In genomic region chr10:27233577-27233976, GRCm38 (mm10) we compare ENCODE assay signal across 31 mouse cellular contexts.
DNase-seq lines count a peak whose midpoint lies in the region; ATAC-seq lines count a peak whose summit lies in the region.
"Had no signal": no experiment of that assay in that cellular context is flagged by ENCODE, and none has a peak within 500 bp of the region (broad histone marks: within the 10 kb centered on the region; RNA-seq: fewer than 3 reads in every experiment).

No protein-coding gene starts in this region.

- peak; percentile 56 to 65 for DNase-seq in heart, adult 18-20 months
- no peak for DNase-seq in heart, postnatal 25 days (ENCODE audit: low spot score)
- DNase-seq in heart, adult 9 months (ENCODE audit: low spot score in 2 of 2) = peak; percentile 22 to 65
- peak; percentile 64 to 72 for DNase-seq in heart, postnatal 10 days
- peak; percentile 40 for DNase-seq in heart, postnatal 4 days
- DNase-seq in left cerebral cortex, adult 9 months (ENCODE audit: low spot score in 2 of 2) = no peak
- DNase-seq: adrenal gland, postnatal 10 days; B cell, adult 2 months; cerebellum, adult 11 months; cerebellum, adult 2 months; cerebellum, adult 9-11 months; cerebellum, postnatal 25 days; embryo, embryonic 11 days; gastrocnemius, adult 2 months; gastrocnemius, postnatal 14 days; kidney, adult 18-20 months; kidney, adult 9 months had no signal

- H3K9me3 ChIP-seq in forebrain, embryonic 13.5 days (replicated peaks) = no peaks in the 10 kb centered on the region
- H3K9me3 ChIP-seq: embryonic facial prominence, embryonic 10.5 days; embryonic facial prominence, embryonic 13.5 days; forebrain, embryonic 12.5 days; G1E; heart, embryonic 13.5 days had no signal

- H3K36me3 ChIP-seq in forebrain, embryonic 13.5 days (ENCODE audit: poor library complexity, severe bottlenecking) = no peaks in the 10 kb centered on the region
- H3K36me3 ChIP-seq: embryonic facial prominence, embryonic 10.5 days; embryonic facial prominence, embryonic 13.5 days; forebrain, embryonic 12.5 days; G1E; heart, embryonic 13.5 days had no signal

- no peak overlapping the region for H3K27ac ChIP-seq in forebrain, embryonic 13.5 days
- H3K27ac ChIP-seq: embryonic facial prominence, embryonic 10.5 days; embryonic facial prominence, embryonic 13.5 days; forebrain, embryonic 12.5 days; gastrocnemius, adult 2 months; heart, embryonic 13.5 days; hindbrain, embryonic 14.5 days; hindbrain, postnatal 0 days had no signal

- H3K27me3 ChIP-seq in forebrain, embryonic 13.5 days = no peaks in the 10 kb centered on the region
- H3K27me3 ChIP-seq: CH12.LX; embryonic facial prominence, embryonic 13.5 days; forebrain, embryonic 12.5 days; heart, embryonic 13.5 days had no signal

- H3K4me3 ChIP-seq in forebrain, embryonic 13.5 days = no peak overlapping the region
- H3K4me3 ChIP-seq: embryonic facial prominence, embryonic 10.5 days; embryonic facial prominence, embryonic 13.5 days; erythroblast, embryonic 14.5 days; forebrain, embryonic 12.5 days; gastrocnemius, adult 2 months; heart, embryonic 13.5 days had no signal

- intact Hi-C loops in heart, postnatal 25 days (cut with DNase I) = no loop called here
- intact Hi-C loops in heart, postnatal 10 days (cut with DNase I) = no loop called here

- H3K9ac ChIP-seq in forebrain, embryonic 13.5 days = no peak overlapping the region
- H3K9ac ChIP-seq: embryonic facial prominence, embryonic 13.5 days; forebrain, embryonic 12.5 days; heart, embryonic 13.5 days; hindbrain, embryonic 14.5 days had no signal

- no peak for ATAC-seq in forebrain, embryonic 13.5 days
- ATAC-seq: forebrain, embryonic 16.5 days; hindbrain, postnatal 0 days; inflammation-experienced regulatory T-cells, adult 6 months; intestine, embryonic 16.5 days; Patski had no signal

- WGBS in forebrain, embryonic 13.5 days = 87% methylated on average over 5 of the region's 5 CpGs

- no peak overlapping the region for H3K4me2 ChIP-seq in forebrain, embryonic 13.5 days
- H3K4me2 ChIP-seq: embryonic facial prominence, embryonic 13.5 days; forebrain, embryonic 12.5 days; heart, embryonic 13.5 days; hindbrain, embryonic 14.5 days had no signal

- no peaks in the 10 kb centered on the region for H3K4me1 ChIP-seq in forebrain, embryonic 13.5 days
- H3K4me1 ChIP-seq: embryonic facial prominence, embryonic 10.5 days; embryonic facial prominence, embryonic 13.5 days; forebrain, embryonic 12.5 days had no signal

Comparison
In these comparisons a context has a peak if more than half of its experiments do, and no peak if none do; other contexts are left out.
1. DNase-seq: peak in heart, adult 18-20 months (2 of 2), heart, adult 9 months (2 of 2), heart, postnatal 10 days (2 of 2) and heart, postnatal 4 days (single experiment); none in heart, postnatal 25 days (single experiment) and left cerebral cortex, adult 9 months (0 of 2).